Mouse (Mus musculus): ENCODE measurements around the gene Lypd6b.

DNA sequence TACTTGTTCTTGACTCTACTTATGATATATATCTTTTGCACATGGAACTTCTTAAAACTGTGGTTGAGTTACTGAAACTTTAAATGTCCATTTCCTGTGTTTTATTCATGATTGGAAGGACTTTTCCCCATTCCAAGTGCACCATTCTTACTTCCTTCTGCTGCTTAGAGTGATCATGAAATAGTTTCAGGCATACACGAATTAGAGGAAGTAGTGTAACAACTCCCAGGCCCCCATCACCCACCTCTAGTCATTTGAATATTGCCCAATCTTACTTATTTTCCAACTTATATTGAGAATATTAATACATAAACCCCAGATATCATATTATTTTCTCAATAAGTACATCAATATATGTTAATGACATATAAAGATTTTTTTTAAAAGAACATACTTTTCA, 139.9 kb downstream of the Lypd6b start:
- no peak for TF ChIP-seq CTCF (conservative IDR thresholded peaks at IDR 0.05; ENCODE audit: low read length)
- TF ChIP-seq POU5F1 (IDR thresholded peaks at IDR 0.05; ENCODE audit: borderline replicate concordance, low read length), result no peak
- no peak for TF ChIP-seq NANOG (IDR thresholded peaks at IDR 0.05; ENCODE audit: borderline replicate concordance, low read length)
